Mouse (Mus musculus) kidney, postnatal 14 days (tissue): ENCODE results near the gene Nr4a1.

Experiments
- DNase-seq: peaks from one replicate; pipeline ENCODE4 v3.0.0; 2022; ENCODE audit warnings: mixed read lengths

The Nr4a1 gene

GRCm38 (mm10) chr15:101253886-101254795 lies at the start of gene Nr4a1:
Gene Nr4a1, plus strand, starts transcription at chr15:101254269.
- DNase-seq, result peak; percentile 85

GRCm38 (mm10) chr15:101204781-101205180 lies 49.3 kb upstream of the Nr4a1 start:
- DNase-seq, result no peak

- peak; percentile 69 for DNase-seq
Observed at GRCm38 (mm10) chr15:101210228-101210627, 43.8 kb upstream of the Nr4a1 start.

GRCm38 (mm10) chr15:101210998-101211613 lies 43.0 kb upstream of the Nr4a1 start:
- DNase-seq, result no peak

GRCm38 (mm10) chr15:101212435-101212834 lies 41.6 kb upstream of the Nr4a1 start:
- DNase-seq, result peak; percentile 90

- DNase-seq, result no peak
Observed at GRCm38 (mm10) chr15:101215136-101215535, 38.9 kb upstream of the Nr4a1 start.

GRCm38 (mm10) chr15:101216036-101216435 lies 38.0 kb upstream of the Nr4a1 start:
- DNase-seq, result peak; percentile 48

GRCm38 (mm10) chr15:101220905-101221297 lies 33.2 kb upstream of the Nr4a1 start:
- peak; percentile 34 for DNase-seq

- peak; percentile 91 for DNase-seq
Observed at GRCm38 (mm10) chr15:101221298-101222104, 32.6 kb upstream of the Nr4a1 start.

- DNase-seq, result no peak
Observed at GRCm38 (mm10) chr15:101222897-101223482, 31.1 kb upstream of the Nr4a1 start.

- no peak for DNase-seq
Observed at GRCm38 (mm10) chr15:101223596-101223995, 30.5 kb upstream of the Nr4a1 start.

- DNase-seq, result peak; percentile 95
Observed at GRCm38 (mm10) chr15:101224006-101224906, 29.8 kb upstream of the Nr4a1 start, which contains the start of gene Grasp. Gene Grasp, plus strand, starts transcription at chr15:101224188.

GRCm38 (mm10) chr15:101224977-101225376 lies 29.1 kb upstream of the Nr4a1 start:
- peak; percentile 63 for DNase-seq

GRCm38 (mm10) chr15:101227971-101228370 lies 26.1 kb upstream of the Nr4a1 start:
- peak; percentile 88 for DNase-seq

- no peak for DNase-seq
Observed at GRCm38 (mm10) chr15:101228866-101229590, 25.0 kb upstream of the Nr4a1 start.

- no peak for DNase-seq
Observed at GRCm38 (mm10) chr15:101230503-101230902, 23.6 kb upstream of the Nr4a1 start.

- no peak for DNase-seq
Observed at GRCm38 (mm10) chr15:101230995-101231647, 22.9 kb upstream of the Nr4a1 start.

- DNase-seq, result no peak
Observed at GRCm38 (mm10) chr15:101231648-101232180, 22.4 kb upstream of the Nr4a1 start.

- no peak for DNase-seq
Observed at GRCm38 (mm10) chr15:101232607-101233006, 21.5 kb upstream of the Nr4a1 start.

GRCm38 (mm10) chr15:101233183-101233582 lies 20.9 kb upstream of the Nr4a1 start:
- DNase-seq, result no peak
